Mouse (Mus musculus) ES-CJ7 (cell line): ENCODE measurements around the gene Nkx1-2.

ENCODE experiments used
- DNase-seq: peaks from one replicate; pipeline ENCODE4 v3.0.0; 2011; ENCODE audit warnings: low read depth, low spot score

Nkx1-2 gene

GRCm38 (mm10) chr7:132605689-132606088 is 6.3 kb upstream of the Nkx1-2 start:
- DNase-seq = no peak

- no peak for DNase-seq
Observed at GRCm38 (mm10) chr7:132604720-132605119, 5.3 kb upstream of the Nkx1-2 start.

GRCm38 (mm10) chr7:132600926-132601325 is 1.5 kb upstream of the Nkx1-2 start:
- peak; percentile 80 for DNase-seq

GRCm38 (mm10) chr7:132600026-132600425 is 589 bp upstream of the Nkx1-2 start:
- DNase-seq = peak; percentile 56

GRCm38 (mm10) chr7:132597251-132598041 is 2.0 kb downstream of the Nkx1-2 start:
- peak; percentile 62 for DNase-seq

- peak; percentile 33 for DNase-seq
Observed at GRCm38 (mm10) chr7:132596557-132597250, 2.7 kb downstream of the Nkx1-2 start.

- no peak for DNase-seq
Observed at GRCm38 (mm10) chr7:132595787-132596186, 3.6 kb downstream of the Nkx1-2 start.

- DNase-seq = no peak
Observed at GRCm38 (mm10) chr7:132594325-132594724, 5.1 kb downstream of the Nkx1-2 start.

- no peak for DNase-seq
Observed at GRCm38 (mm10) chr7:132593762-132594161, 5.7 kb downstream of the Nkx1-2 start.

- DNase-seq = no peak
Observed at GRCm38 (mm10) chr7:132589610-132590009, 9.8 kb downstream of the Nkx1-2 start.

- no peak for DNase-seq
Observed at GRCm38 (mm10) chr7:132587167-132587566, 12.3 kb downstream of the Nkx1-2 start.

GRCm38 (mm10) chr7:132585695-132586491 is 13.5 kb downstream of the Nkx1-2 start:
- DNase-seq = no peak

GRCm38 (mm10) chr7:132581441-132581840 is 18.0 kb downstream of the Nkx1-2 start:
- DNase-seq = no peak

- DNase-seq = no peak
Observed at GRCm38 (mm10) chr7:132580511-132580910, 18.9 kb downstream of the Nkx1-2 start.

GRCm38 (mm10) chr7:132576891-132577290 is 22.5 kb downstream of the Nkx1-2 start:
- DNase-seq = no peak

GRCm38 (mm10) chr7:132576116-132576650 is 23.3 kb downstream of the Nkx1-2 start, which contains the start of gene Oat:
Gene Oat, minus strand, starts transcription at chr7:132576398.
- peak; percentile 98 for DNase-seq

- DNase-seq = peak; percentile 97
Observed at GRCm38 (mm10) chr7:132575623-132576022, 23.8 kb downstream of the Nkx1-2 start.

- no peak for DNase-seq
Observed at GRCm38 (mm10) chr7:132574646-132575045, 24.8 kb downstream of the Nkx1-2 start.

- DNase-seq = no peak
Observed at GRCm38 (mm10) chr7:132573205-132573604, 26.2 kb downstream of the Nkx1-2 start.

GRCm38 (mm10) chr7:132572738-132573137 is 26.7 kb downstream of the Nkx1-2 start:
- DNase-seq = no peak

GRCm38 (mm10) chr7:132571481-132571880 is 28.0 kb downstream of the Nkx1-2 start:
- DNase-seq = no peak

GRCm38 (mm10) chr7:132570071-132570470 is 29.4 kb downstream of the Nkx1-2 start:
- DNase-seq = no peak
